Mouse (Mus musculus) frontal cortex, adult (tissue): ENCODE data around the gene Hsdl2.

Experiments
- ATAC-seq: cut with Nextera tagmentation; 2 replicates; pipeline ENCODE4 v1.9.2; 2017; ENCODE audit warnings: mild to moderate bottlenecking, moderate library complexity, mixed read lengths; ENCODE audit not compliant: low TSS enrichment

Gene Hsdl2

GRCm38 (mm10) chr4:59625998-59626910 is 44.9 kb downstream of the Hsdl2 start, which contains the start of gene E130308A19Rik:
TSS of gene E130308A19Rik (plus strand) at chr4:59626211.
- ATAC-seq, result peak; percentile 86

GRCm38 (mm10) chr4:59628255-59628654 is 46.9 kb downstream of the Hsdl2 start:
- no peak for ATAC-seq

- ATAC-seq, result no peak
Observed at GRCm38 (mm10) chr4:59629076-59629874, 47.9 kb downstream of the Hsdl2 start.

- ATAC-seq, result no peak
Observed at GRCm38 (mm10) chr4:59630122-59630521, 48.8 kb downstream of the Hsdl2 start.

DNA sequence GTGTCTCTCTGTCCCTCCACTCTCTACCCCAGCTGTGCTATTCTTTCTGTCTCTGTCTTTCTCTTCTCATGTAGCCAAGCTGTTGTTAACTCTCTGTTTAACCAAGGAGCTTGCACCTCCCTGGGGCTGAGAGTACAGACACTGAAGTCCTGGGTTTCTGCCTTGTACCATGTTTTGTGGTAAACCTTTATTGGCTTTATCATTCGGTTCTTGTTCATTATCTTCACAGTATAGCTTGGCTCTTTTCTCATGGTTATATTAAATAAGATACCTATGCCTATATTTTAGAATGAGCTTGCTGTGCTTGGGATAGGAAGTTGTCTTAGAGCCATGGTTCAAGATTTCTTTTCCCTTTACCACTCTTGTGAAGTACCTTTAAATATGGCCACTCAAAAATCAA is 53.2 kb downstream of the Hsdl2 start:
- no peak for ATAC-seq

DNA sequence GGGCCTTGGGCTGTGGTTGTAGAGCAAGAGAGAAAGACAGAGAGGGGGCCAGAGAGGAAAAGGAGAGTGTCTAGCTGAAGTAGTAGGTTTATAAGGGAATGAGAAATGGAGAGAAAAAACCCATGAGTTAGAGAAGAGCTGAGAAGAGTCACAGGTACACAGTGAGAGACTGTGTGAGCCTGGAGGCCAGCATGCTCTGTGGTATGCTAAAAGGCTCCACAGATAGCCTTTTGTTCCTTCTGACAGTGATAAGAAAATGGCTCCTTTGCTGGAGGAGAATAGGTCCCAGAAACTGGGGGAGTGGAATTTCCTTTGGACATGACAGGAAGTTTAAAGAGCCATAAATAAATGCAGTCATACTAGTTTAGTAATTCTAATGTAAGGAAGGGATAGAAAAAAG is 57.8 kb downstream of the Hsdl2 start:
- ATAC-seq, result no peak

- ATAC-seq, result no peak
Observed at GRCm38 (mm10) chr4:59640720-59641119, 59.4 kb downstream of the Hsdl2 start.

DNA sequence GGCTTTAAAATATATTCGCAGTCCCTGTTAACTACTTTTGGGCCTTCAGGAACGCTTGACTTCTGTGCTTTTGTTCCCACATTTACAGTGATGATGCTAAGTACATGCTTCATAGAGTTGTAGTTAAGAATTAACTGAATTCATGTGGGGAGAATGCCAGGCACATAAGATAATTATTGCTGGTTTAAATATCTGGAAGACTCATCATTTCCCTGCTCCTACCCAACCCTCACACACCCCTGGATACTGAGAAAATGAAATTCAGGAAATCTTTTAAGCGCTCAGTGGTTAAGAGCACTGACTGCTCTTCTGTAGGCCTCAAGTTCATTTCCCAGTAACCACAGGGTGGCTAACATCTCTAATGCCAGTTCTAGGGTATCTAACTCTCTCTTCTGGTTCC is 60.7 kb downstream of the Hsdl2 start:
- ATAC-seq, result no peak

GRCm38 (mm10) chr4:59642657-59643056 is 61.3 kb downstream of the Hsdl2 start:
- no peak for ATAC-seq

DNA sequence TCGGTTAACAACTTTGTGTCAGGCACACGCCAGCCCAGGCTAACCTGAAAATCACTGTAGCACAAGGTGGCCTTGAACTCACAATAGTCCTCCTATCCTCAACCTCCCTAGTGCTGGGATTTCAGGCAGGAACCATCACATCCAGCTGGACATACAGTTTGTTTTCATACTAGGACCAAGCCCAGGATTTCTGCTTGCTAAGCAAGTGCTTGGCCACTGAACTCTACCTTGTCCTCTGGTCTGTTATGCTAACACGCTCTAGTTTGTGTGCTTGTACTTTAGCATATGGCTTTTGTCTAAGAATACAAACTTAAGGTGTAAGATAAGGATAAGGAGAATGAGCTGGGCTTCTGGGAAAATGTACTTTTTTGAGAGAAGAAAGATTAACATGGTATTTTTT is 63.1 kb downstream of the Hsdl2 start:
- ATAC-seq, result no peak

GRCm38 (mm10) chr4:59644992-59645391 is 63.6 kb downstream of the Hsdl2 start:
- ATAC-seq, result no peak

DNA sequence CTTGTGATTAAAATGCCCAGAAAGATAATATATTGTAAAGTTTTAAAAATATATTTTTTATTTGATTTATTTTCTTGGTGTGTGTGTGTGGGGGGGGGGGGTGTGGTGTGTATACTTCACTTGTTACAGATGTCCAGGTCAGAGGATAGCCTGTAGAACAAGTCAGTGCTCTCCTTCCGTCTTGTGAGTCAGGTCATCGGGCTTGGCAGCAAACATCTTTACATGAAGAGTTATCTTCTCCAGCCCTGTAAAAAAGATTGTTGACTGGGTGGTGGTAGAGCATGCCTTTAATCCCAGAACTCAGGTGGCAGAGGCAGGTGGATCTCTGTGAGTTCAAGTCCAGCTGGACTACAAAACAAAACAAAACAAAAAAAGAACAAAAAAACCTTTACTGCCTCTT is 64.2 kb downstream of the Hsdl2 start:
- ATAC-seq, result no peak

DNA sequence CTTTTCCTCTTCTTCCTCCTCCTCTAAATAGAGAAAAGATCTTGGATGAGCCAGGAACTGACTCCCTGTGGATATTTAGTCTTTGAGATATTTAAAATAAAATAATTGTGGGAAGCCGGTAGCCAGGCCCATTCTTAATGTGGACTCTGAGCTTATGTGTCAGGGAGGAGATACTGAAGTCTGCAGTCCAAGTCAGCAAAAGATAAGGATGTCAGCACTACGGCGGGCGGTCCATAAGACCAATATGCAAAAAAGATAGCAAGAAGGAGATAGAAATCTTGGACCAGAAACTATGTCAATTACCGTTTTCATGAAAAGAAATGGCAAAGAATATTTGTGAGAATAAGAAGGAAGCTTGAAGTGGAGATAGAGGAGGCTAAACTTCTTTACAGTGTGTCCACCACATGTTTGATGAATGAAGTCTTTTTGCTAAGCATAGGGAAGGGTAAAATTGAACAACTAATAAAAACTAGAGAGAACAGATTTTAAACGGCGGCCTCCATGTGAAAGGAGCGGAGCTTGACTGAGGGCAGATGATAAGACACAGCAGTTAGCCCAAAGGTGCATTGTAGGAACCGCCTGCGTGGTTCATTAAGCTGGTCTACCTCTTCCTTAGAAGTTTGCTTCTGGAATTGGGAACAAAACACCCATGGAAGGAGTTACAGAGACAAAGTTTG is 64.8 kb downstream of the Hsdl2 start:
- ATAC-seq, result no peak

GRCm38 (mm10) chr4:59649119-59649518 is 67.8 kb downstream of the Hsdl2 start:
- no peak for ATAC-seq

DNA sequence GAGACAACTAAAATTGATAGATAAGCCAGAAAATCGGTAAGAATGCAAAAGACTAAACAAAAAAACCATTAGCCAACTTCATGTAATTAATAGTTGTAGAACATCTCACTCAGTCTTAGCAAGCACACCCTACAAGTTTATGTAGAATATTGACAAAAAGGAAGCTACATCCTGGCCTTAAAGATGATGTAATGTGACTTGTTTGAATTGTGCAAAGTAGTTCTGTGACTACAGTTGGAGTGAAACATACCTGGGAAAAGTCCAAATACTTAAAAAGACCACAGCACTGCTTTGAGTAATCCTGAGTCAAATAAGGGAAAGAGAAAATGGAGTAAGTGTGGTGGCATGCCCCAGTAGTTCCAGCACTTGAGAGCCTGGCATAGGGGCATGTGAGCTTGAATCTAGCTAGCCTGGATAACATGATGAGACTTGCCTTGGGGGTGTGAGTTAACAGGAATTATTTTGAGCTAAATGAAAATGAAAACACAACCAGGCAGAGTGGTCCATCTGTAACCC is 70.9 kb downstream of the Hsdl2 start:
- no peak for ATAC-seq

DNA sequence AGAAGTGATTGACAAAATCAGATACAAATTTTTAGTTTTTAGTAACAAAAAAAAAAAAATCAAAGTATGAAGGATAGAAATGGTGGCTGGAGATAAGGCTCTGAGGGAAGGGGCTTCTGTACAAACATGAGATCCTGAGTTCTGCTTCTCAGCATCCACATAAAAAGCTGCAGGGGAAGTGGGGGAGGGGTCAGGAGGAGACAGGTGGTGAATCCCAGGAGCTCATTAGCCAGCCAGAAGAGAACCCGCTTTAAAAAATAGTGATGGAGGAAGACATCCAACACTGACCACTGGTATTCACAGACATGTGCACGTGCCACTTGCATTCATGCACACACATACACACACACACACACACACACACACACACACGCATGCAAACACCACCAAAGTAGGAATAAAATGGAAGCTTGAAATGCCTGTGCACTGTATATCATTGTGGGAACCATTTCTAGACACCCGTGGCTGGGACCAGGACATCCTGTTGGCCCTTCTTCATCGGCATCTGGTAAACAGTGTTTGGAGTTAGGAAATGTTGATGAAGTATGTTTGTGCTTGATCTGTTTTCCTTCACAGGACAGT is 74.8 kb downstream of the Hsdl2 start:
- no peak for ATAC-seq

- ATAC-seq, result no peak
Observed at GRCm38 (mm10) chr4:59662163-59662562, 80.8 kb downstream of the Hsdl2 start.

DNA sequence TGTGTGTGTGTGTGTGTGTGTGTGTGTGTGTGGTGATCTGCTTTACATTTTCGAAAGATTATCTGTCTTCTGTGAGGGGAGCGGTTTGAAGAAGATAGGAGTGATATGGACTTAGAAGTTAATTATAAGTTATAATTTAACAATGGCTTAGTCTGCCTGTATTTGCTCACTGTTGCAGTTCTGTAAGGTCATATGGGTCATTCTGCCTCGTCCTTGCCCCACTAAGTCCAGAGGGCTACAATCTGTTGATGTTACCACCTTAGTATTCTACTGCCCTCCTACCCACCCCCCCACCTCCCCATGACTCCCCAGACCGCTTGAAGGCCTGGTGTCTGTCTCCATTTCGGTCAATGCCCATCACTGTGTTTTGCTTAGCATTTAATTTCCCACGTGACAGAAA is 82.1 kb downstream of the Hsdl2 start:
- no peak for ATAC-seq

- peak; percentile 72; the same call in 1 of the 2 replicates for ATAC-seq
Observed at GRCm38 (mm10) chr4:59666550-59667317, 85.4 kb downstream of the Hsdl2 start.

DNA sequence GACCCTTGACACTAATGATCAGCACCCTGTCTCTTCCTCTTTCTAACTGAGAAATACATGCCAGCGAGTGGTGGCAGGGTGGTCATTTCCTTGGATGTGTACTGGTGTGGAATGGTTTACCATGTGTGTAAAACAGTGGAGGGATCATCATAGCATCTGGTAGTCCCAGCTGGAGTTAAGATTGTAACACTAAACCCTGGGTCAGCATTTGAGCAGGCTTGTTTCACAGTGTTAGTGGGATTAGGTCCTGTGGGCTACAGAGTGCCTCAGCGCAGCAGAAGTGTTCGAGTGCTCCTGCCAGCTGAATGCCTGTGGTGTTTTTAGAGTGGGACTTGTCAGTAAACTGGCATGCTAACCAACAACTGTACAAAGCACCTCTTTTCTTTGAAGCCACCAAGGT is 86.7 kb downstream of the Hsdl2 start:
- no peak for ATAC-seq
